In genomic region chr9:107908410-107909158, GRCm38 (mm10) we compare ENCODE assay signal across 8 mouse cellular contexts. TPM values are rescaled to one million over a fixed set of nuclear protein-coding genes. Genes with fewer than 3 reads are reported as not detected.
DNase-seq lines count a peak whose midpoint lies in the region; ATAC-seq and TF ChIP-seq lines count a peak whose summit lies in the region.

No protein-coding gene starts in this region.

- H3K27me3 ChIP-seq in kidney, postnatal 0 days (ENCODE audit: insufficient read depth, low read length): no peaks in the 10 kb centered on the region
- no peaks in the 10 kb centered on the region for H3K27me3 ChIP-seq in limb, embryonic 14.5 days (ENCODE audit: control insufficient read depth, insufficient read depth, low read length)
- no peaks in the 10 kb centered on the region for H3K27me3 ChIP-seq in small intestine, adult 2 months (ENCODE audit: control insufficient read depth, insufficient read depth, low read length)

- no peak overlapping the region; the same call in 1 of the 2 replicates for H3K4me3 ChIP-seq in kidney, postnatal 0 days (replicated peaks; ENCODE audit: low read depth, low read length)
- peak overlapping the region; percentile 43 for H3K4me3 ChIP-seq in limb, embryonic 14.5 days (replicated peaks; ENCODE audit: low read length)
- peak overlapping the region; percentile 67 for H3K4me3 ChIP-seq in small intestine, adult 2 months (ENCODE audit: low read depth, low read length)

- no peak for ATAC-seq in kidney, postnatal 0 days (replicated peaks; ENCODE audit: low FRiP score, low read depth)
- ATAC-seq in granulocyte monocyte progenitor cell, adult 5-6 weeks (replicated peaks; ENCODE audit: poor library complexity, severe bottlenecking): peak; percentile 64
- no peak for ATAC-seq in limb, embryonic 14.5 days (ENCODE audit: low FRiP score, low read depth)

- no peaks in the 10 kb centered on the region for H3K36me3 ChIP-seq in kidney, postnatal 0 days (ENCODE audit: insufficient read depth, low read length)
- H3K36me3 ChIP-seq in limb, embryonic 14.5 days (ENCODE audit: control insufficient read depth, insufficient read depth, low read length): no peaks in the 10 kb centered on the region
- H3K36me3 ChIP-seq in small intestine, adult 2 months (ENCODE audit: control insufficient read depth, insufficient read depth, low read length): peaks cover 18% of the 10 kb centered on the region

- H3K9me3 ChIP-seq in kidney, postnatal 0 days (replicated peaks; ENCODE audit: low read length): no peaks in the 10 kb centered on the region
- no peaks in the 10 kb centered on the region for H3K9me3 ChIP-seq in limb, embryonic 14.5 days (ENCODE audit: control insufficient read depth, low read length)

- no peak overlapping the region for H3K27ac ChIP-seq in kidney, postnatal 0 days
- H3K27ac ChIP-seq in limb, embryonic 14.5 days (replicated peaks; ENCODE audit: low read depth, low read length): no peak overlapping the region
- peak overlapping the region; percentile 97 for H3K27ac ChIP-seq in small intestine, adult 2 months (ENCODE audit: insufficient read depth, low read depth, low read length)

- H3K4me1 ChIP-seq in kidney, postnatal 0 days (replicated peaks; ENCODE audit: insufficient read depth, low read length): peaks cover 16% of the 10 kb centered on the region
- H3K4me1 ChIP-seq in limb, embryonic 14.5 days (ENCODE audit: control insufficient read depth, insufficient read depth, low read length): peaks cover 33% of the 10 kb centered on the region
- H3K4me1 ChIP-seq in small intestine, adult 2 months (ENCODE audit: control insufficient read depth, insufficient read depth, insufficient read length, low read length): peaks cover 15% of the 10 kb centered on the region

- WGBS in kidney, postnatal 0 days: 29% methylated on average over 18 of the region's 18 CpGs
- WGBS in limb, embryonic 14.5 days: 37% methylated on average over 18 of the region's 18 CpGs
- WGBS in small intestine, adult 2 months: 15% methylated on average over 18 of the region's 18 CpGs

- no peak for DNase-seq in kidney, postnatal 0 days (ENCODE audit: low spot score)
- no peak for DNase-seq in kidney, adult 18-20 months
- DNase-seq in limb, embryonic 14.5 days (ENCODE audit: low spot score): peak; percentile 20
- no peak for DNase-seq in layer of hippocampus, postnatal 25 days (ENCODE audit: extremely low spot score in 1 of 2, low spot score in 1 of 2)
- DNase-seq in frontal cortex, adult 2 months (ENCODE audit: extremely low spot score in 1 of 2, low spot score in 1 of 2): no peak
- DNase-seq in embryo, embryonic 11 days: no peak

- no peak overlapping the region for H3K9ac ChIP-seq in kidney, postnatal 0 days (ENCODE audit: low read depth, low read length)
- peak overlapping the region; percentile 26; the same call in 1 of the 2 replicates for H3K9ac ChIP-seq in limb, embryonic 14.5 days (ENCODE audit: low read depth, low read length, severe bottlenecking)

- peak overlapping the region; percentile 33 for H3K4me2 ChIP-seq in kidney, postnatal 0 days (ENCODE audit: low read length)
- H3K4me2 ChIP-seq in limb, embryonic 14.5 days (replicated peaks; ENCODE audit: low read depth, low read length, severe bottlenecking): peak overlapping the region; percentile 74

- TF ChIP-seq POLR2A in limb, embryonic 14.5 days (IDR thresholded peaks at IDR 0.05; ENCODE audit: borderline replicate concordance, extremely low read depth, insufficient read depth, insufficient read length): no peak
- peak; percentile 19; the same call in 1 of the 2 replicates for TF ChIP-seq POLR2A in small intestine, adult 2 months (IDR thresholded peaks at IDR 0.05; ENCODE audit: low read depth, low read length)

- TF ChIP-seq CTCF in kidney, postnatal 0 days (IDR thresholded peaks at IDR 0.05; ENCODE audit: low read depth): no peak
- no peak for TF ChIP-seq CTCF in small intestine, adult 2 months (IDR thresholded peaks at IDR 0.05; ENCODE audit: extremely low read depth, insufficient read length, insufficient replicate concordance, low read depth, low read length)

RNA-seq across cellular contexts. Expression of gene Mst1r, which starts 1.9 kb away (rescaled TPM):
- polyA plus RNA-seq in kidney, postnatal 0 days (2015; fragmentation: Nextera tagmentation; extraction: Ambion mirVana): 1.1 and 1.4 TPM in 2 replicates
- not detected in 2 replicates for total RNA-seq in granulocyte monocyte progenitor cell, adult 5-6 weeks (2014; fragmentation: Nextera tagmentation)
- 0.26 and 6.3 TPM in 2 replicates for total RNA-seq in granulocyte monocyte progenitor cell, adult 5-6 weeks (2017)
- 14.1 and 21.9 TPM in 2 replicates for polyA plus RNA-seq in limb, embryonic 14.5 days (2012; rRNA removed)
- polyA plus RNA-seq in limb, embryonic 14.5 days (2014; fragmentation: Nextera tagmentation; extraction: Ambion mirVana): 1.4 and 2.3 TPM in 2 replicates
- 46.4 and 94.7 TPM in 2 replicates for polyA plus RNA-seq in small intestine, adult 2 months (2012; rRNA removed)
- 1 to 10 TPM; 1.6 to 2.6 TPM for total RNA-seq in layer of hippocampus, postnatal 25 days (2021)
- 1.2 and 2.1 TPM in 2 replicates for polyA plus RNA-seq in frontal cortex, adult 2 months (2012; rRNA removed)

RNA-seq across cellular contexts. Expression of gene Actl11, which starts 19.7 kb away (rescaled TPM):
- not detected in 2 replicates for polyA plus RNA-seq in kidney, postnatal 0 days (2015; fragmentation: Nextera tagmentation; extraction: Ambion mirVana)
- not detected in 2 replicates for total RNA-seq in granulocyte monocyte progenitor cell, adult 5-6 weeks (2014; fragmentation: Nextera tagmentation)
- not detected in 2 replicates for total RNA-seq in granulocyte monocyte progenitor cell, adult 5-6 weeks (2017)
- polyA plus RNA-seq in limb, embryonic 14.5 days (2012; rRNA removed): 0.03 TPM in 1 of 2 replicates, not detected in the other
- polyA plus RNA-seq in limb, embryonic 14.5 days (2014; fragmentation: Nextera tagmentation; extraction: Ambion mirVana): not detected in 2 replicates
- not detected in 2 replicates for polyA plus RNA-seq in small intestine, adult 2 months (2012; rRNA removed)
- not detected for total RNA-seq in layer of hippocampus, postnatal 25 days (2021)
- polyA plus RNA-seq in frontal cortex, adult 2 months (2012; rRNA removed): not detected in 2 replicates

RNA-seq across cellular contexts. Expression of gene Mon1a, which starts 20.6 kb away (rescaled TPM):
- 11.1 and 12.7 TPM in 2 replicates for polyA plus RNA-seq in kidney, postnatal 0 days (2015; fragmentation: Nextera tagmentation; extraction: Ambion mirVana)
- total RNA-seq in granulocyte monocyte progenitor cell, adult 5-6 weeks (2014; fragmentation: Nextera tagmentation): 6.1 and 9.3 TPM in 2 replicates
- total RNA-seq in granulocyte monocyte progenitor cell, adult 5-6 weeks (2017): 16.5 and 19.5 TPM in 2 replicates
- polyA plus RNA-seq in limb, embryonic 14.5 days (2012; rRNA removed): 20.0 and 24.1 TPM in 2 replicates
- polyA plus RNA-seq in limb, embryonic 14.5 days (2014; fragmentation: Nextera tagmentation; extraction: Ambion mirVana): 12.3 and 15.3 TPM in 2 replicates
- 59.0 and 147 TPM in 2 replicates for polyA plus RNA-seq in small intestine, adult 2 months (2012; rRNA removed)
- total RNA-seq in layer of hippocampus, postnatal 25 days (2021): 10 to 100 TPM; 24.4 to 25.1 TPM
- polyA plus RNA-seq in frontal cortex, adult 2 months (2012; rRNA removed): 28.2 and 28.5 TPM in 2 replicates

RNA-seq across cellular contexts. Expression of gene Camkv, which starts 26.9 kb away (rescaled TPM):
- 0.95 and 1.3 TPM in 2 replicates for polyA plus RNA-seq in kidney, postnatal 0 days (2015; fragmentation: Nextera tagmentation; extraction: Ambion mirVana)
- total RNA-seq in granulocyte monocyte progenitor cell, adult 5-6 weeks (2014; fragmentation: Nextera tagmentation): not detected in 2 replicates
- total RNA-seq in granulocyte monocyte progenitor cell, adult 5-6 weeks (2017): not detected in 2 replicates
- 14.2 and 16.7 TPM in 2 replicates for polyA plus RNA-seq in limb, embryonic 14.5 days (2012; rRNA removed)
- polyA plus RNA-seq in limb, embryonic 14.5 days (2014; fragmentation: Nextera tagmentation; extraction: Ambion mirVana): 3.5 and 4.5 TPM in 2 replicates
- polyA plus RNA-seq in small intestine, adult 2 months (2012; rRNA removed): 0.35 TPM in 1 of 2 replicates, not detected in the other
- 100 to 1,000 TPM; 509 to 559 TPM for total RNA-seq in layer of hippocampus, postnatal 25 days (2021)
- 405 and 456 TPM in 2 replicates for polyA plus RNA-seq in frontal cortex, adult 2 months (2012; rRNA removed)

RNA-seq across cellular contexts. Expression of gene Rbm6, which starts 35.5 kb away (rescaled TPM):
- polyA plus RNA-seq in kidney, postnatal 0 days (2015; fragmentation: Nextera tagmentation; extraction: Ambion mirVana): 40.2 and 46.8 TPM in 2 replicates
- total RNA-seq in granulocyte monocyte progenitor cell, adult 5-6 weeks (2014; fragmentation: Nextera tagmentation): 99.9 and 115 TPM in 2 replicates
- 110 and 125 TPM in 2 replicates for total RNA-seq in granulocyte monocyte progenitor cell, adult 5-6 weeks (2017)
- polyA plus RNA-seq in limb, embryonic 14.5 days (2012; rRNA removed): 49.9 and 68.2 TPM in 2 replicates
- polyA plus RNA-seq in limb, embryonic 14.5 days (2014; fragmentation: Nextera tagmentation; extraction: Ambion mirVana): 56.1 and 63.0 TPM in 2 replicates
- 4.2 and 16.4 TPM in 2 replicates for polyA plus RNA-seq in small intestine, adult 2 months (2012; rRNA removed)
- total RNA-seq in layer of hippocampus, postnatal 25 days (2021): 10 to 100 TPM; 52.3 to 59.6 TPM
- polyA plus RNA-seq in frontal cortex, adult 2 months (2012; rRNA removed): 70.3 and 70.8 TPM in 2 replicates
